Mouse (Mus musculus): ENCODE data around the gene Fam208a.

- TF ChIP-seq POLR2A (IDR thresholded peaks at IDR 0.05; ENCODE audit: borderline replicate concordance, extremely low read depth, low read depth, low read length) (no peak), CTCF (IDR thresholded peaks at IDR 0.05; ENCODE audit: insufficient read depth, low read length) (no peak)
Observed at GRCm38 (mm10) chr14:27508644-27509301, 80.1 kb downstream of the Fam208a start.
